Mouse (Mus musculus) heart, postnatal 25 days (tissue): Measurements from ENCODE around the gene Opa1. TPM values are rescaled to one million over a fixed set of nuclear protein-coding genes. Genes with fewer than 3 reads are reported as not detected.

Experiments used
- DNase-seq: peaks from one replicate; pipeline ENCODE4 v3.0.0; 2022; ENCODE audit warnings: low spot score
- intact Hi-C: fragments of 180-260 bp; cut with DNase I; formaldehyde crosslinking; loops from one replicate; pipeline ENCODE4 v1.15.1; 2025
- total RNA-seq, 2 experiments: library from RNA; stranded (reverse); gene quantifications; 2 replicates each; pipeline ENCODE4 v1.2.3; 2021

The Opa1 gene
- total RNA-seq, 2 experiments from 2014 or later, result 147 to 153 TPM

GRCm38 (mm10) chr16:29644871-29645270 is 65.7 kb downstream of the Opa1 start:
- intact Hi-C loops, result no loop called here

GRCm38 (mm10) chr16:29646202-29646601 is 67.1 kb downstream of the Opa1 start:
- DNase-seq, result no peak
- intact Hi-C loops, result no loop called here

More at GRCm38 (mm10) chr16:29644871-29645270, 65.7 kb downstream of the Opa1 start:
- no peak for DNase-seq

GRCm38 (mm10) chr16:29656187-29656825 is 77.2 kb downstream of the Opa1 start:
- intact Hi-C loops, result no loop called here

GRCm38 (mm10) chr16:29656901-29657300 is 77.8 kb downstream of the Opa1 start:
- no peak for DNase-seq
- intact Hi-C loops, result no loop called here

More at GRCm38 (mm10) chr16:29656187-29656825, 77.2 kb downstream of the Opa1 start:
- no peak for DNase-seq

GRCm38 (mm10) chr16:29657650-29658548 is 78.8 kb downstream of the Opa1 start:
- intact Hi-C loops, result no loop called here
- DNase-seq, result no peak

- intact Hi-C loops, result no loop called here
- no peak for DNase-seq
Measured at GRCm38 (mm10) chr16:29659101-29659810, 80.1 kb downstream of the Opa1 start.

- DNase-seq, result no peak
- intact Hi-C loops, result no loop called here
Measured at GRCm38 (mm10) chr16:29663042-29663758, 84.1 kb downstream of the Opa1 start.

DNA sequence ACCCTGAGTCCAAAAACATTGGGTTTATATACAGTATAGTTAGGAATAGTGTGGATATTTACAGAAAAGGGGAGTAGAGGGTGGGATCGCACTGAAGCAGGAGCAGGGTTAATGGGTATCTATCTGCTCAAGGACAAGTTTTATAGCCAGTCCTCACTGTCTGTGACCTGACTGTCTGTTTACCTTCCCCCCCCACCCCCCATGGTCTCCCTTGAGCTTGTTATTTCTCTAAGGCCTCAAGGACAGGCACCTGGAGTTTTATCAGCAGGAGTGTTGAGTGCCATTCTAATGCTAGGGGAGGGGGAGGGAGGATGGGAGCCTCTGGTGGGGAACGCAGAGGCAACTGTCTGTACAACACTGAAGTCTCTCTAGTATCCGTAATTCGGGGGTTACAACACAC is 85.3 kb downstream of the Opa1 start:
- intact Hi-C loops, result no loop called here
- no peak for DNase-seq

- DNase-seq, result no peak
- intact Hi-C loops, result no loop called here
Measured at GRCm38 (mm10) chr16:29666991-29667701, 88.0 kb downstream of the Opa1 start.

- intact Hi-C loops, result no loop called here
- DNase-seq, result no peak
Measured at GRCm38 (mm10) chr16:29667702-29668061, 88.5 kb downstream of the Opa1 start.

DNA sequence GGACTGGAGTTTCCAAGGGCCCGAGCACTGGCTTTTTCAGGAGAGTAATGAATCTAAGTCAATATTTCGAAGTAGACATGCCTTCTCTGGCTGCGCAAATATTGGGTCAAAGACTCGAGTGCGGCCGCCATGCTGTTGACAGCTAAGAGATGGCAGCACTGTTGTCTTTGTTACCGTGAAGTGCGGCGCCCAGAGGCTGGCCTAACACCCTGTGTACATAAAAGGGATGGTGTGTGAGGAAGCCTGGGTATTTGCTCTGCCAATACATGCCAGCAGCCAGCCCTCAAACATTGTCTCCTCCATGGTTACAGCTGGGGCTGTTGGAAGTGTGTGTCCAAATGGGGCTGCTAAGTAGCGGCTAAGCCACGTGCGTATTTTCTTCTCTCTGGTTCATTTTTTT is 89.3 kb downstream of the Opa1 start:
- intact Hi-C loops, result no loop called here
- no peak for DNase-seq

DNA sequence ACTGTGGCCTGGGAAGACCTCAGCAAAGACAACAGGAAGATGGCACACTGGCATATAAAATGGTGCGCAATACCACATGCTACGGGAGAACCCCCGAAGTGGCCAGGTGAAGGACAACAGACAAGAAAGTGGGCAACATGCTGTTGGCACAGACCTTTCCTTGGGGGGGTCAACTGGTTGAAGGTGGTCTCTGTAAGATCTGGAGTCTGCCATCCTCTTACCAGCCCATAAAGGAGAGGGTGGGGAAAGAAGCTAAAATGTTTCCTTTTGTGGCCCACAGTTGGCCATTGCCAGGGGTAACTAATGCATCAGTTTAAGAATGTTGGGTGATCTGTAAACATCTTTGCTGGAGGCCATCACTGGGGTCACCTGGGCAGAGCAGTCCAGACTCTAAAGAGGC is 91.7 kb downstream of the Opa1 start:
- intact Hi-C loops, result no loop called here
- DNase-seq, result no peak

- intact Hi-C loops, result no loop called here
- no peak for DNase-seq
Measured at GRCm38 (mm10) chr16:29673230-29673629, 94.1 kb downstream of the Opa1 start.

DNA sequence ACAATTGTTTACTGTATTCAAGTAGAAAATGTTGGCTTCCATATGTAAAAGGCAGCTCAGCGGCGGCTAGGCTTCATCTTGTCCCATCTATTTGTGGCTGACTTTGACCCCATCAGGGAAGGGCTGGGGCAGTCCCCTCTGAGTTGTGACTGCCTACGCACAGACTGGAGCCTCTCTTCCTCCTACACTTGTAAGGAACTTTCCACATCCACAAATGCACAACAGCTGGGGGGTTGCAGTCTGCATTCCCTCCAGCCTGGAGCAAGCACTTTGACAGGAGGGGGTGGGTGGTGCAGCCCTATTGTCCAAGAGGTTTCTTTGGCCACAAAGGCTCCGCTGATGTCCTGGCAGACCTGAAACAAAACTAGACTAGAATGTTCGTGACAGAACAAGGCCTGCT is 100.5 kb downstream of the Opa1 start:
- no peak for DNase-seq
- intact Hi-C loops, result no loop called here

DNA sequence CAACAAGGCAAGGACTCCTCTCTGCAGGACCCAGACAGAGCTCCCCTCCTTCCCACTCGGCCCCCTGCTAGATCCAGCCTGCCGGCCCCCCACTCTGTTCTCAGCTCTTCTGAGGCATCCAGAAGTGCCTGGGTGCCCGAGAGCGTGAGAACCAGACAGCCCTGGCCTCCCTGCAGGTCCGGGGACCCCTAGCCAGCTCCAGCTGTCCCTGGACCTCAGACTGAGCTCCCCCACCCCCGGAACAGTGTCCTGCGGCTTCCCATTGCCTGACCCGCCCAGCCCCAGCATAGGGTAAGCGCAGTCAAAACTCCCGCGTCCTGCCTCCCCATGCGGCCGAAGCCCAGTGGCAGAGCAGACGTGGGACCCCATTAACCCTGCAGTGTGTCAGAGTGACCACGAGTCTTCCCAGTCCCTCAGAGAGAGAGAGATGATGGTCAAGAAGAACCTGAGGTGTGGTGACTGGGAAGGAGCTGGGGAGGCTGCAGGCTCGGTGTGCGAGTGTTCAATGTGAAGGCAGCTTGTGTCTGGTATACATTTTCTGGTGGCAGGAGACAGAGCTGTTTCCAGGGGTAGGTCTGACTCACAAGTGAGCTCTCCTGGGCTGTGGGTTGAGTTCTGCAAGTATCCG is 101.5 kb downstream of the Opa1 start:
- DNase-seq, result no peak
- intact Hi-C loops, result no loop called here

DNA sequence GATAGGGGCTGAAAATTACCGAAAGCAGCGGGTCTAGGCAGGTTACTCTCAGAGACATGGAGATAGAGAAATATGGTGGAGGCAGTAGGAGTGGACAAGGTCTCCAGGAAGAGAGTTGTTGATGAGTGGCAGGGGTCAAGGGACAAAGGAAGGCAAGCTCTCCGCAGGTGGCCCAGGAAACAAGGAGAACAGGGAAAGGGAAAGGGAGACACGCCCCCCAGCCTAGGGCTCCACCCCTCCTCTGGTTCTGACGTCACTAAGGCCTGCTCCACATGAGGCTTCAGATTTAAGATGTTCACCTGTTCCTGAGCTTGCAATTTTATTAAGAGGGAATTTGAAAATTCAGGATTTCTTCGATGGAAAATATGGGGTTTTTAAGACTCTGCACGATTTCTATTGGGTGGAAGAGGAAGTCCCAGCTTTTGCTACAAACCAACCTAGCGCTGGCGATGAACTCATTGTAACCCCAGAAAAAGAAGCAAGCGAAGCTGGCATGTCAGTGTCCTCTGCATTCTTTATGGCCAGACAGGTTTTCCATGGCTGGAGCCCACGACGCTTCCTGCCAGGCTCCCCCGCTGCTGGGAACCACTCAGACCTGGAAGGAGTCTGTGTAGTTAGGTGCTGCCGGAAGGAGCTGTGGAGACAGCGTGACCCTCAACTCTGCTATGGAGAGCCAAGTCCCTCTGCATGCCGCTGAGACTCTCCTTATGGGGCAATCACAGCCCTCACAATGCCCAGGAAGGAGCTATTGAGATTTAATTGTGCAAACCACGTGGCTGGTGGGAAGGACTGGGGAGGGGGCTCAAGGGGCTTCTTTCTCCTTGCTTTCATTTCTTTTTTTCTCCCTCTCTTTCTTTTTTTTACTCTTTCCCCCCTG is 103.7 kb downstream of the Opa1 start:
- no peak for DNase-seq
- intact Hi-C loops, result no loop called here

GRCm38 (mm10) chr16:29683563-29683962 is 104.4 kb downstream of the Opa1 start:
- DNase-seq, result no peak
- intact Hi-C loops, result no loop called here

DNA sequence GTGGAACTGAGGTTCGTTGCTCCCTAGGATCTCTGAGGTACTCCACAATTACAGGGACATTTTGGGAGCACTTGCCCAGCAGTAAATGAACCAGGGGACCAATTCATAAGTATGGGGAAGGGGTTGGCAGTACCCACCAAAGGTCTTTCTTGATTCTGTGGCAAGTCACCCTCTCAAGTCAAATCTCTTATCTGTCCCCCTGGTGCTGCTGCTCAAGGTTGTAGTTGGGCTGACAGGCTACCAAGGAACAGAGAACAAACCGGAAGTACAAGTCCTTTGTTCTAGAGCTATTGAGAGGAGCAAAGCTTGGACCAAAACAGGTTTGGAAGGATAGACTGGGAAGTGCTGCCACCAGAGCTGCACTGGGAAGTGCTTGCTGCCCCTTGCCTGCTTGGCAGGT is 105.0 kb downstream of the Opa1 start:
- intact Hi-C loops, result no loop called here

More for the DNA sequence above, 105.0 kb downstream of the Opa1 start:
- DNase-seq, result no peak
